Mouse (Mus musculus): ENCODE measurements around the gene Skp2.
A peak's percentile ranks its signal among the peaks of the same experiment; 100 is the strongest.

Gene Skp2

GRCm38 (mm10) chr15:9078481-9079300 lies 76.5 kb downstream of the Skp2 start:
- DNase-seq (ENCODE audit: extremely low read depth, low read depth), result peak; percentile 86

GRCm38 (mm10) chr15:9075608-9076200 lies 79.5 kb downstream of the Skp2 start:
- DNase-seq (ENCODE audit: extremely low read depth, low read depth), result peak; percentile 46

GRCm38 (mm10) chr15:9074671-9075070 lies 80.6 kb downstream of the Skp2 start:
- peak; percentile 99 for DNase-seq (ENCODE audit: extremely low read depth, low read depth)

GRCm38 (mm10) chr15:9074139-9074538 lies 81.1 kb downstream of the Skp2 start:
- DNase-seq (ENCODE audit: extremely low read depth, low read depth), result no peak

- peak; percentile 38 for DNase-seq (ENCODE audit: extremely low read depth, low read depth)
These were observed 81.5 kb downstream of the Skp2 start for GRCm38 (mm10) chr15:9073684-9074083.

- DNase-seq (ENCODE audit: extremely low read depth, low read depth), result peak; percentile 41
These were observed 82.1 kb downstream of the Skp2 start for GRCm38 (mm10) chr15:9073067-9073608.

GRCm38 (mm10) chr15:9072630-9073029 lies 82.6 kb downstream of the Skp2 start:
- peak; percentile 39 for DNase-seq (ENCODE audit: extremely low read depth, low read depth)

GRCm38 (mm10) chr15:9071556-9072544 lies 83.4 kb downstream of the Skp2 start:
- DNase-seq (ENCODE audit: extremely low read depth, low read depth), result no peak

- DNase-seq (ENCODE audit: extremely low read depth, low read depth), result peak; percentile 99
These were observed 84.2 kb downstream of the Skp2 start, which contains the start of gene Nadk2 for GRCm38 (mm10) chr15:9070912-9071555. Gene Nadk2 (plus strand): TSS chr15:9071260.

DNA sequence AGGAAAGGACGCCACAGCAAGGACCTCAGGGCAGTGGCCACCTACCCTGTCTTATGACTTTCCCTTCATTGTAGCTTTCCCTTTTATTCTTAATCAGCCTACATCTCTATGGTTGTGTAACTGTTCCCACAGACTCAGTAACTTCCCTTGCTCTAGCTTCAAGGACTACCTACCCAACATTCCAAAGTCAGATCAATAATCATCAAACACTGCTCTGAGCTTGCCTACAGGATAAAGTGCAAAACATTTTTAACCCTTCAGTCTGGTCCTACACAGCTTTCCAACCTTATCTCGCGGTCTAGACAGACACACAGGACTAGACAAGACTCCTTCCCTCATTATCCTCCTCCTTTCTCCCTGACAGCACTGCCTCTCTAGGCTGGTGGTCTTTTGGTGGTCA lies 84.9 kb downstream of the Skp2 start:
- DNase-seq (ENCODE audit: extremely low read depth, low read depth), result peak; percentile 48

- DNase-seq (ENCODE audit: extremely low read depth, low read depth), result no peak
These were observed 86.3 kb downstream of the Skp2 start for GRCm38 (mm10) chr15:9068881-9069280.
